Mouse (Mus musculus): Measurements from ENCODE around the gene Man2a2. TPM values are rescaled to one million over a fixed set of nuclear protein-coding genes. Genes with fewer than 3 reads are reported as not detected.

Man2a2 gene
- polyA plus RNA-seq, 1 experiment from 2014 or later, result 23.1 TPM

DNA sequence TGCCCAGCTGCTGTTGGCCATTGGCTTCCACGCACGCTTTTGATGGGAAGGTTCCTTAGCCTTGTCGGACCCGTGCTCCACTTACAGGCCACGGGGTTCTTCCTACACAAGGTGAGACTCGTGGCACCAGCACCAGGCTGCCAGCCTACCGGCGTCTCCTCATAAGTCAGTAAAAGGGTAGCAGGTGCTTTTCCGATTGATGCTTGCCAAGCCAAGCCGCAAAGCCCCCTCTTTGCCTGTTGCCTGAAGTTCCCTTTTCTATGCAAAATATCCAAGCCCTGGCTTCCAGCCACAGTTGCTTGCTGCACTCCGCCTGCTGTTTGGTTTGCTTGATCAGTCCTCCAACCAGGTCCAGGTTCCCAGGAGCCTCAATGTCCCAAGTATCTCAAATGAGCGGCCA lies 2.7 kb upstream of the Man2a2 start:
- WGBS, result 83% methylated on average over 12 of the region's 12 CpGs
- H3K27ac ChIP-seq, result no peak overlapping the region
- no peaks in the 10 kb centered on the region for H3K27me3 ChIP-seq (ENCODE audit: low read depth, poor library complexity, severe bottlenecking)
- no peak overlapping the region for H3K4me3 ChIP-seq
- H3K4me1 ChIP-seq, result peaks cover 20% of the 10 kb centered on the region
- H3K9me3 ChIP-seq (replicated peaks), result no peaks in the 10 kb centered on the region
- H3K36me3 ChIP-seq, result peaks cover 4% of the 10 kb centered on the region; the same call in 1 of the 2 replicates
- DNase-seq (ENCODE audit: low spot score), result no peak

GRCm38 (mm10) chr7:80373352-80373751 lies 2.2 kb upstream of the Man2a2 start:
- no peak overlapping the region for H3K4me3 ChIP-seq
- H3K27me3 ChIP-seq (ENCODE audit: low read depth, poor library complexity, severe bottlenecking), result no peaks in the 10 kb centered on the region
- DNase-seq (ENCODE audit: low spot score), result no peak
- WGBS, result 83% methylated on average over 4 of the region's 4 CpGs
- peaks cover 25% of the 10 kb centered on the region for H3K4me1 ChIP-seq
- H3K36me3 ChIP-seq, result peaks cover 5% of the 10 kb centered on the region
- no peaks in the 10 kb centered on the region for H3K9me3 ChIP-seq (replicated peaks)
- H3K27ac ChIP-seq, result no peak overlapping the region

- no peaks in the 10 kb centered on the region for H3K27me3 ChIP-seq (ENCODE audit: low read depth, poor library complexity, severe bottlenecking)
- peaks cover 25% of the 10 kb centered on the region for H3K4me1 ChIP-seq
- DNase-seq (ENCODE audit: low spot score), result no peak
- H3K9me3 ChIP-seq (replicated peaks), result no peaks in the 10 kb centered on the region
- peaks cover 11% of the 10 kb centered on the region for H3K36me3 ChIP-seq
- no peak overlapping the region for H3K27ac ChIP-seq
- no peak overlapping the region for H3K4me3 ChIP-seq
- WGBS, result 66% methylated on average over 2 of the region's 2 CpGs
These were observed 1.5 kb upstream of the Man2a2 start for GRCm38 (mm10) chr7:80372667-80373066.

GRCm38 (mm10) chr7:80372166-80372565 lies 991 bp upstream of the Man2a2 start:
- H3K4me3 ChIP-seq, result no peak overlapping the region
- no peaks in the 10 kb centered on the region for H3K27me3 ChIP-seq (ENCODE audit: low read depth, poor library complexity, severe bottlenecking)
- H3K36me3 ChIP-seq, result peaks cover 16% of the 10 kb centered on the region
- H3K4me1 ChIP-seq, result peaks cover 25% of the 10 kb centered on the region
- no peak overlapping the region for H3K27ac ChIP-seq
- DNase-seq (ENCODE audit: low spot score), result no peak
- H3K9me3 ChIP-seq (replicated peaks), result no peaks in the 10 kb centered on the region
- 91% methylated on average over 3 of the region's 3 CpGs for WGBS

DNA sequence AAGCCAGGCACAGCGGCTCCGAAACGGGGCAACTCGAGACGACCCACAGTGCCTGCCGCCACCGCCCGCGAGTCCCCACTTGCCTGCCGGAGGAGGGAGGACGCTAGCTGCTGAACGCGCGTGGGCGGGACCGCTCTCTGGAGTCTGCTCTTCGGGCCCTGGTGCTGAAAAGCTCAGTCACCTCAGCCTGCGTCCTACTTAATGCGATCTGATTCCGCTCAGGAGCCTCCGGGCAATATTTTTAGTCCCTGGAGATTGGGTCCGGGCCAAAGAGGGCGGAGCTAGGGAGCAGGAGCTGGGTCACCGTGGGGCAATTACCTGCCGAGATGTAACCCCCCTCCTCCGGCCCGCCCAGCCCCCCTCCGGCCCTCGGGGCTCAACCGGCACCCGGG lies 530 bp downstream of the Man2a2 start:
- Histone ChIP-seq H3K36me3 (peaks cover 31% of the 10 kb centered on the region), H3K9me3 (replicated peaks) (no peaks in the 10 kb centered on the region), H3K4me3 (peak overlapping the region; percentile 74), H3K27ac (peak overlapping the region; percentile 92), H3K27me3 (ENCODE audit: low read depth, poor library complexity, severe bottlenecking) (no peaks in the 10 kb centered on the region), H3K4me1 (peaks cover 25% of the 10 kb centered on the region)
- DNase-seq (ENCODE audit: low spot score), result peak; percentile 76
- WGBS, result under 1% methylated on average over 31 of the region's 31 CpGs

DNA sequence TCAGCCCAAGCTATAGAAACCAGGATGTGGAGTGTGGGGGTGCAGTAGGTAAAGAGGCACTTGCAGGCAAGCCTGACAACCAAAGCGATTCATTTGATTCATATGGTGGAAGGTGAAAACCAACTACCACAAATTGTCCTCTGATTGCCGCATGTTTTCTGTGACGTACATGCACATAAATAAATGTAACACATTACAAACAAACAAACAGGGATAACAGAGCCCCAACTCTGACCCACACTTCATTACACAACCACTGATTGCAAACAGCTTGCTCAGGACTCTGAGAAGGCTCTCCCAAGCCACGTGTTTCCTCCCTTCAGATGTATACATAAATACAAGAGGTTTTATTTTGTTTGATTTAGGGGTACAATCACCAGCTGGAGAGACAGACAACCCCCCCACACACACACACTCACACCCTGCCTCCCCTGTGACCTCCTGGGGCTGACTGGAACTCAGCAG lies 1.2 kb downstream of the Man2a2 start:
- no peak for DNase-seq (ENCODE audit: low spot score)
- 31% methylated on average over 4 of the region's 4 CpGs for WGBS
- peak overlapping the region; percentile 74 for H3K4me3 ChIP-seq
- H3K36me3 ChIP-seq, result peaks cover 36% of the 10 kb centered on the region
- no peaks in the 10 kb centered on the region for H3K27me3 ChIP-seq (ENCODE audit: low read depth, poor library complexity, severe bottlenecking)
- H3K9me3 ChIP-seq (replicated peaks), result no peaks in the 10 kb centered on the region
- H3K27ac ChIP-seq, result peak overlapping the region; percentile 92
- peaks cover 25% of the 10 kb centered on the region for H3K4me1 ChIP-seq

DNA sequence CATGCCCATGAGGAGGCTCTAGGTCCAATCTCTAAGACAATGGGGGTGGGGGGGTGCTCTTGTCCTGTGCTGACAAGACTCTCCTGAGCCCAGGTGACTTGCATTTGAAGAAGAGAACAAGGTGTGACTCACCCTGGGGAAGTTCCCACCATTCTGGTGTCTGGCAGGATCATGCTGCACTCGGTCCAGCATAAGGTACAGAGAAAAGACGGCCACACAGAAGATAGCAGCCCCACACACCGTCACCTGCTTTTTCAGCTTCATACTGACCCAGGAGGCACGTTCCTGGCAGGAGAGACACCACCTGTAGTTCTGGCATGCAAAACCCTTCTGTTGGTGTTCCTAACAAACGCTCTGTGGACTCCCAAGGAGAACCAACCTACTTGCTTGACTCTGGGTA lies 1.7 kb downstream of the Man2a2 start:
- DNase-seq (ENCODE audit: low spot score), result no peak
- Histone ChIP-seq H3K9me3 (replicated peaks) (no peaks in the 10 kb centered on the region), H3K4me1 (peaks cover 25% of the 10 kb centered on the region), H3K27me3 (ENCODE audit: low read depth, poor library complexity, severe bottlenecking) (no peaks in the 10 kb centered on the region), H3K4me3 (peak overlapping the region; percentile 74), H3K27ac (0 out of 2 replicates have a peak overlapping the region, but pooled peaks have one; percentile 12), H3K36me3 (peaks cover 41% of the 10 kb centered on the region)
- 67% methylated on average over 5 of the region's 5 CpGs for WGBS

DNA sequence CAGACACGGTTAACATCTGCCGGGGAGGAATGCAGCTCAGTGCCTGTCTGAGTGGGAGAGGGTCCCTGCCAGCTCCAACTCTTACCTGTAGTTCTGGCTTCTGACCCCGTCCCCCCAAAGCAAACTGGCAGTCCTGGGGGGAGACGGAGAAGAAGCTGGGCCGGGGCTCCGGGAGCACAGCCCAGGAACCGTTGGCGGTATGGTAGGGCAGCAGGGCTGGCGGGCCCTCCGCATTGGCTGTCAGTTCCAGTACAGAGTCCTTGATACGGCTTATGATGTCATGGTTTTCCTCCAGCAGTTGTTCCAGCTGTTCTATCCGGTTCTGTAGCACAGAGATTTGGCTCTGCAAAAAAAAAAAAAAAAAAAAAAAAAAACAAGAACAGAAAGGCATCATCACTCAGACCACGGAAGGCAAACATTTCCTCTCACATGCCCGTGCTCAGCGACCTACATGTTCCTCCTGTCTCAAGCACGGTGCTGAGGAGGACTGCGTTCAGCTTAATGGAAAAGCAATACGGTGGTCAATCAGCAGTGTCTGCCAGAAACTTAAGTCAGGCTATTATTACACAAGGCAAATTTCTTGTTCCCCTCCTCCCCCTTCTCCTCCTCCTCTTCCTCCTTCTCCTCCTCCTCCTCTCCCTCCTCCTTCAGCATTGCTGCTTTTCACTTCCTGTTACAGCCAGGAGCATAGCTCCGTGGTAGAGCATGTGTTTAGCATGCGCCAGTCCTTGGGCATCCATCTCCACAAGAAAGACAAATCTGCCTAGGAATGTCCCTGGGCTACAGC lies 2.3 kb downstream of the Man2a2 start:
- peaks cover 48% of the 10 kb centered on the region for H3K36me3 ChIP-seq
- H3K9me3 ChIP-seq (replicated peaks), result no peaks in the 10 kb centered on the region
- 84% methylated on average over 20 of the region's 20 CpGs for WGBS
- no peak for DNase-seq (ENCODE audit: low spot score)
- H3K27me3 ChIP-seq (ENCODE audit: low read depth, poor library complexity, severe bottlenecking), result no peaks in the 10 kb centered on the region
- H3K4me3 ChIP-seq, result peak overlapping the region; percentile 74; the same call in 1 of the 2 replicates
- H3K4me1 ChIP-seq, result peaks cover 25% of the 10 kb centered on the region
- H3K27ac ChIP-seq, result 0 out of 2 replicates have a peak overlapping the region, but pooled peaks have one; percentile 12

DNA sequence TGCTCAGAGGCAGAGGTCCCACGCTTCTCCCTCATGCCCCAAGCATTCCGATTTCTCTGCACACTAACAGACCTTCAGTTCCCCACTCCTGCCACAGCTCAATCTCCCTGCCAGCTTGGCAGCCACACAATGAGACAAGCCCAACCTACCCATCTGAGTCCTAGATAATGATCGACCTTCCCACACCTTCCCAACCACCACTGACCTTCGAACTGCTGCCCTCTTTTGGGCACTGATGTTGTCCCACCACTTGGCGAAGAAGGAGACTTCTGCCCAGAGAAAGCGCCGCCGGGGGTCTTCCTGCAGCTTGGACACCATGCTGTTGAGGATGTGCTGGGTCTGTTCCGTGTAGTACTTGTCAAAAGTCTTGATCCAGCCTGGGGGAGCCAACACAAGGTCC lies 3.2 kb downstream of the Man2a2 start:
- peaks cover 25% of the 10 kb centered on the region for H3K4me1 ChIP-seq
- H3K27me3 ChIP-seq (ENCODE audit: low read depth, poor library complexity, severe bottlenecking), result no peaks in the 10 kb centered on the region
- DNase-seq (ENCODE audit: low spot score), result no peak
- peaks cover 56% of the 10 kb centered on the region for H3K36me3 ChIP-seq
- H3K4me3 ChIP-seq, result no peak overlapping the region
- no peak overlapping the region for H3K27ac ChIP-seq
- no peaks in the 10 kb centered on the region for H3K9me3 ChIP-seq (replicated peaks)
- WGBS, result 88% methylated on average over 9 of the region's 9 CpGs

DNA sequence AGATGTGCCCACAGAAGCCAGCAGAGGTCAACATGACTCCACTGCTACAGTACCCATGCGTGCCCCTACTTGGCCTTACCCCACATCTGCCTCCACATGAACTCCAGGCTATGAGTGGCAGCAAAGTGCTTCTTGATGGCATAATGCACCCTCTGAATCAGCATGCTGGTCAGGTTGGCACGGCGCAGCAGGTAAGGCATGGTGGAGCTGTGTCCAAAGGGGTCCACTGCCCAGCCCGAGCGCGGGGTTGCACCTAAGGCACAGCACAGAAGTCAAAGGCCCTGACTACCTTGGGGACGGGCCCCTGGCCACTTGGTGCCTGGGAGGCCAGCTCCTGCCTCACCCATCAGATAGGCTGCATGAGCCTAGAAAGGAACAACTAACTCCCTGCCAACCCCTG lies 3.9 kb downstream of the Man2a2 start:
- DNase-seq (ENCODE audit: low spot score), result no peak
- Histone ChIP-seq H3K9me3 (replicated peaks) (no peaks in the 10 kb centered on the region), H3K27me3 (ENCODE audit: low read depth, poor library complexity, severe bottlenecking) (no peaks in the 10 kb centered on the region), H3K4me3 (no peak overlapping the region), H3K4me1 (peaks cover 25% of the 10 kb centered on the region), H3K27ac (no peak overlapping the region), H3K36me3 (peaks cover 64% of the 10 kb centered on the region)
- WGBS, result 97% methylated on average over 7 of the region's 7 CpGs

DNA sequence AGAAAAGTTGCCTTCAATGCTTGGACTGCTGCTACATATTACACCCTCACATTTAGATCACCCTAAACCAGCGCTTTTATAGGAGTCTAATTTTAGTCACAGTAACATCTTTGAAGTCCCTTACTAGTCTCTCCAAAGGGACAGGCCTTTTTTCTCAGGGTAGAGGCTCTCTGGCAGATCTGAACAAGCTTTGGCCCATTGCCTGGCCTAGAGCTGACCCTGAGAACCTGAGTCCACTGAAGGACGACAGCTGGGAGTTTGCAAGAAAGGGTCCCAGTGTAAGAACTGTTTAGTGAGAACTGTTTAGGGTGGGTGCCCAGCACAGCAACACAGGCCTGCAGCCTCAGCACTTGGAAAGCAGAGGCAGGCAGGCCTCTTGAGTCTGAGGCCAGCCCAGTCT lies 5.4 kb downstream of the Man2a2 start:
- no peak overlapping the region for H3K27ac ChIP-seq
- WGBS, result 88% methylated on average over 2 of the region's 2 CpGs
- peaks cover 22% of the 10 kb centered on the region for H3K4me1 ChIP-seq
- H3K4me3 ChIP-seq, result no peak overlapping the region
- no peaks in the 10 kb centered on the region for H3K9me3 ChIP-seq (replicated peaks)
- H3K27me3 ChIP-seq (ENCODE audit: low read depth, poor library complexity, severe bottlenecking), result no peaks in the 10 kb centered on the region
- H3K36me3 ChIP-seq, result peaks cover 78% of the 10 kb centered on the region
- no peak for DNase-seq (ENCODE audit: low spot score)

DNA sequence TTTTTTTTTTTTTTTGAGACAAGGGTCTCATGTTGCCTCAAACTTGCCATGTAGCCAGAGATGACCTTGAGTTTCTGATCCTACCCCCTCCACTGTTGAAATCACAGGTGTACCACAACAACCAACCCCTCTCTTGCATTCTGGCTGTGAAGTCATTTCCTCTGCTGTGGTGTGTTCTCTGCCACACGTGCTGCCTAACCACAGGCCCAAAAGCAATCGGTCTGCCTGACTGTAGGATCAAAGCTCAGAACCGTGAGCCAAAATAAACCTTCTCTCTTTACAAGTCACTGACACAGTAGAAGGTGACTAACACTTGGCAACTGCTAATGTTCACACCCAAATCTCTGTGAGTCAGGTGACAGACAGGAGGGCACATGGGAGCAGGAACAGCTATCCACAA lies 10.7 kb downstream of the Man2a2 start:
- Histone ChIP-seq H3K27me3 (ENCODE audit: low read depth, poor library complexity, severe bottlenecking) (no peaks in the 10 kb centered on the region), H3K27ac (no peak overlapping the region), H3K4me3 (no peak overlapping the region), H3K36me3 (peaks cover 99% of the 10 kb centered on the region), H3K4me1 (no peaks in the 10 kb centered on the region), H3K9me3 (replicated peaks) (no peaks in the 10 kb centered on the region)
- WGBS, result 58% methylated on average over 3 of the region's 3 CpGs
- no peak for DNase-seq (ENCODE audit: low spot score)

DNA sequence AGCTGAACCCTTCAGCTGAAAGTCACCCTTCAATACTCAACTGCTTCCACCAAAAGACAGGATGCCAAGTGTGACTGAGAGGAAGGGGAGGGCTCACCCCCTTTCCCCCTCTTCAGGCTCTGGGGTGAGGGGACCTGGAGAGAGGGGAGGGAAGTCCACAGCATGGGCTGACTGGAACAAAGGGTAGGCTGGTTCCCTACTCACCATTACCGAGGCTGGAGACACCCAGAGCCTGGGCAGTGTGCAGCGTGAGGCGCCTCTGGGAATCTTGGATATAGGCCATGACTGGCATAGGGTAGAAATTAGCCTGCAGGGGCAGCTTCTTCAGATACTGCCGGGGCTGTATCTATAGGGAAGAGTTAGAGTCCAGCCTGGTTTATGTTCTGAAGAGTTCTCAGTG lies 13.1 kb downstream of the Man2a2 start:
- H3K4me1 ChIP-seq, result no peaks in the 10 kb centered on the region
- H3K27ac ChIP-seq, result no peak overlapping the region
- peaks cover 94% of the 10 kb centered on the region for H3K36me3 ChIP-seq
- no peaks in the 10 kb centered on the region for H3K9me3 ChIP-seq (replicated peaks)
- 89% methylated on average over 4 of the region's 4 CpGs for WGBS
- no peak for DNase-seq (ENCODE audit: low spot score)
- no peaks in the 10 kb centered on the region for H3K27me3 ChIP-seq (ENCODE audit: low read depth, poor library complexity, severe bottlenecking)
- no peak overlapping the region for H3K4me3 ChIP-seq

Data from limb, embryonic 10.5 days (tissue).